Mouse (Mus musculus) heart, postnatal 0 days (tissue): ENCODE measurements around the gene Slc1a4.

Experiments used
- CTCF ChIP-seq: IDR thresholded peaks from 2 replicates; pipeline ENCODE4 v1.5.1; 2016; ENCODE audit warnings: antibody characterized with exemption, control low read depth, low read depth
- EP300 ChIP-seq: IDR thresholded peaks from 2 replicates; pipeline ENCODE4 v1.6.1; 2016; ENCODE audit warnings: antibody characterized with exemption, low read depth

DNA sequence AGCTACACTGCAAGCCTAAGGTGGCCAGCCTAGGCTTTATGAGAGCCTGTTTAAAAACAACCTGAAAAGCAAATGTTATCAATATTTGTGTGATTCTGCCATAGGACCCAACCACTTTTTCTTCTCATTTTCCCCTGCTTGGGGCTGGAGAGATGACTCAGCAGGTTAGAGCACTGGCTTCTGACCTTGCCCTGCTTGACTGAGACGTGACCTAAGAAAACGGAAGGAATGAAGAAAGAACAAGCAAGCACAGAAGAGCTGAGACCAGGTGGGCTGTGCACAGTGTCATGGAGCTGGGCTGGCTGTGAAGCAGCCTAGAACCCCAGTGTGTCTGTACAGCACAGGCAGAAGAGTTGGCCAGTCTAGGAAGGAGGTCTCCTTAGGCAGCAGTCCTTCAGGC lies 6.2 kb upstream of the Slc1a4 start:
- TF ChIP-seq CTCF (no peak), EP300 (no peak)
